Mouse (Mus musculus) ES-Bruce4 (cell line): ENCODE results near the gene Lsm12. TPM values are rescaled to one million over a fixed set of nuclear protein-coding genes. Genes with fewer than 3 reads are reported as not detected.

Experiments
- H3K27ac ChIP-seq: 2 replicates; pipeline ENCODE4 v1.5.1; 2012; ENCODE audit warnings: low read length, inconsistent platforms; ENCODE audit not compliant: insufficient read depth
- H3K27me3 ChIP-seq: 2 replicates; pipeline ENCODE4 v1.6.1; 2012; ENCODE audit warnings: mild to moderate bottlenecking, low read length, inconsistent platforms; ENCODE audit not compliant: control insufficient read depth, poor library complexity, insufficient read depth, severe bottlenecking
- H3K36me3 ChIP-seq: 2 replicates; pipeline ENCODE4 v1.6.1; 2012; ENCODE audit warnings: inconsistent platforms, mild to moderate bottlenecking, low read length, moderate library complexity; ENCODE audit not compliant: control insufficient read depth, poor library complexity, insufficient read depth, severe bottlenecking
- H3K4me1 ChIP-seq: one replicate; pipeline ENCODE4 v1.8.1; 2011; ENCODE audit warnings: low read length; ENCODE audit not compliant: control insufficient read depth, insufficient read depth
- H3K4me3 ChIP-seq: 2 replicates; pipeline ENCODE4 v1.5.1; 2011; ENCODE audit warnings: low read depth, mild to moderate bottlenecking, low read length
- H3K9ac ChIP-seq: 2 replicates; pipeline ENCODE4 v1.6.1; 2012; ENCODE audit warnings: low read depth, mild to moderate bottlenecking, inconsistent platforms; ENCODE audit not compliant: poor library complexity, severe bottlenecking
- H3K9me3 ChIP-seq: replicated peaks from 2 replicates; pipeline ENCODE4 v1.6.1; 2012; ENCODE audit warnings: mild to moderate bottlenecking, low read length, inconsistent platforms; ENCODE audit not compliant: control insufficient read depth, poor library complexity, insufficient read depth, severe bottlenecking
- CTCF ChIP-seq: IDR thresholded peaks from one replicate; pipeline ENCODE4 v1.8.1; 2011; ENCODE audit warnings: low read depth, low read length
- EP300 ChIP-seq: IDR thresholded peaks from 2 replicates; pipeline ENCODE4 v1.6.1; 2011; ENCODE audit warnings: low read depth, low read length; ENCODE audit not compliant: insufficient read depth
- POLR2A ChIP-seq: IDR thresholded peaks from one replicate; pipeline ENCODE4 v1.8.1; 2011; ENCODE audit warnings: low read length; ENCODE audit not compliant: insufficient read depth
- polyA plus RNA-seq: library from polyadenylated mRNA; stranded (reverse); fragments of >200 nt; gene quantifications from 2 replicates; pipeline ENCODE4 v1.2.4, GENCODE M21; 2011; ENCODE audit warnings: low read depth; ENCODE audit not compliant: missing spikeins, insufficient read depth, insufficient read length

The Lsm12 gene
- polyA plus RNA-seq, 1 experiment, result 146 TPM

- no peaks in the 10 kb centered on the region for H3K9me3 ChIP-seq
- H3K27me3 ChIP-seq, result no peaks in the 10 kb centered on the region
- TF ChIP-seq CTCF, result no peak
- 0 out of 2 replicates have a peak, but pooled peaks have one; percentile 24 for TF ChIP-seq EP300
- peak; percentile 38 for TF ChIP-seq POLR2A
- H3K36me3 ChIP-seq, result peaks cover 2% of the 10 kb centered on the region; the same call in 1 of the 2 replicates
- H3K27ac ChIP-seq, result no peak within 1 kb of the TSS
- peak within 1 kb of the TSS; percentile 84 for H3K4me3 ChIP-seq
- H3K9ac ChIP-seq, result peak within 1 kb of the TSS; percentile 72
- H3K4me1 ChIP-seq, result no peaks in the 10 kb centered on the region
These were observed 28.9 kb downstream of the Lsm12 start, which contains the start of gene Tmem101 for GRCm38 (mm10) chr11:102156039-102156785. Tmem101 (minus strand) TSS chr11:102156404.

- Histone ChIP-seq H3K9me3 (no peaks in the 10 kb centered on the region), H3K27me3 (no peaks in the 10 kb centered on the region), H3K36me3 (no peaks in the 10 kb centered on the region), H3K27ac (no peak overlapping the region), H3K4me1 (no peaks in the 10 kb centered on the region), H3K9ac (no peak overlapping the region), H3K4me3 (peak overlapping the region; percentile 14)
- TF ChIP-seq CTCF (no peak), POLR2A (no peak)
These were observed 37.7 kb downstream of the Lsm12 start for GRCm38 (mm10) chr11:102147213-102147989.

GRCm38 (mm10) chr11:102146531-102146930 lies 38.6 kb downstream of the Lsm12 start:
- H3K27me3 ChIP-seq, result no peaks in the 10 kb centered on the region
- peak overlapping the region; percentile 52 for H3K4me3 ChIP-seq
- no peak overlapping the region for H3K9ac ChIP-seq
- H3K4me1 ChIP-seq, result no peaks in the 10 kb centered on the region
- no peaks in the 10 kb centered on the region for H3K9me3 ChIP-seq
- no peak overlapping the region for H3K27ac ChIP-seq
- H3K36me3 ChIP-seq, result no peaks in the 10 kb centered on the region
- TF ChIP-seq EP300 (no peak), POLR2A (no peak), CTCF (no peak)

GRCm38 (mm10) chr11:102146005-102146404 lies 39.1 kb downstream of the Lsm12 start:
- Histone ChIP-seq H3K4me1 (no peaks in the 10 kb centered on the region), H3K9me3 (no peaks in the 10 kb centered on the region), H3K4me3 (peak overlapping the region; percentile 52), H3K9ac (no peak overlapping the region), H3K36me3 (no peaks in the 10 kb centered on the region), H3K27me3 (no peaks in the 10 kb centered on the region), H3K27ac (no peak overlapping the region)
- TF ChIP-seq EP300 (no peak), POLR2A (no peak), CTCF (no peak)

- TF ChIP-seq CTCF, result no peak
- TF ChIP-seq POLR2A, result no peak
- no peak for TF ChIP-seq EP300
- Histone ChIP-seq H3K4me1 (no peaks in the 10 kb centered on the region), H3K9me3 (no peaks in the 10 kb centered on the region), H3K4me3 (peak within 1 kb of the TSS; percentile 52), H3K9ac (peak within 1 kb of the TSS; percentile 20; the same call in 1 of the 2 replicates), H3K27me3 (no peaks in the 10 kb centered on the region), H3K36me3 (no peaks in the 10 kb centered on the region), H3K27ac (no peak within 1 kb of the TSS)
These were observed 39.6 kb downstream of the Lsm12 start, which contains the start of gene Nags for GRCm38 (mm10) chr11:102145471-102146001. Nags (plus strand) TSS chr11:102145513.
